Mouse (Mus musculus) ES-E14 (cell line): ENCODE results near the gene Slc6a21. TPM values are rescaled to one million over a fixed set of nuclear protein-coding genes. Genes with fewer than 3 reads are reported as not detected.

ENCODE experiments used
- DNase-seq: peaks from one replicate; pipeline ENCODE4 v3.0.0-alpha.2; 2013; ENCODE audit warnings: low read depth, low spot score
- H3K27ac ChIP-seq: 2 replicates; pipeline ENCODE4 v1.5.1; 2012; ENCODE audit warnings: low read depth, mild to moderate bottlenecking, low read length, moderate library complexity, mixed read lengths; ENCODE audit not compliant: poor library complexity, insufficient read depth, severe bottlenecking
- H3K36me3 ChIP-seq: 2 replicates; pipeline ENCODE4 v1.6.1; 2012; ENCODE audit warnings: mild to moderate bottlenecking, low read length, moderate library complexity, mixed read lengths; ENCODE audit not compliant: control insufficient read depth, poor library complexity, insufficient read depth, severe bottlenecking
- H3K4me1 ChIP-seq, 2 experiments: fragments of 150-350 bp in 1 of 2; sonication (generic) in 1 of 2; 2 replicates each; pipeline ENCODE4 v1.6.1; 2012; ENCODE audit warnings: low read length in 2 of 2, mild to moderate bottlenecking in 1 of 2, mixed read lengths in 1 of 2; ENCODE audit not compliant: control insufficient read depth in 2 of 2, insufficient read depth in 2 of 2, poor library complexity in 1 of 2
- H3K4me3 ChIP-seq, 2 experiments: fragments of 150-350 bp in 1 of 2; sonication (generic) in 1 of 2; 2 replicates each; pipeline ENCODE4 v1.5.1; 2012; ENCODE audit warnings: low read length in 2 of 2, low read depth in 1 of 2, mild to moderate bottlenecking in 1 of 2, mixed read lengths in 1 of 2; ENCODE audit not compliant: insufficient read depth in 1 of 2, poor library complexity in 1 of 2, severe bottlenecking in 1 of 2
- H3K9ac ChIP-seq: 2 replicates; pipeline ENCODE4 v1.6.1; 2012; ENCODE audit warnings: low read depth, mild to moderate bottlenecking, low read length, mixed read lengths; ENCODE audit not compliant: poor library complexity, insufficient read depth, severe bottlenecking
- H3K9me3 ChIP-seq: fragments of 150-350 bp; sonication (generic); 2 replicates; pipeline ENCODE4 v1.6.1; 2012; ENCODE audit warnings: low read depth, mild to moderate bottlenecking, low read length; ENCODE audit not compliant: control insufficient read depth, insufficient read depth
- CHD2 ChIP-seq: IDR thresholded peaks from 2 replicates; pipeline ENCODE4 v1.6.1; 2014; ENCODE audit warnings: mild to moderate bottlenecking, low read depth, low read length, inconsistent platforms
- HCFC1 ChIP-seq: IDR thresholded peaks from 2 replicates; pipeline ENCODE4 v1.6.1; 2012; ENCODE audit warnings: low read length, inconsistent platforms, borderline replicate concordance; ENCODE audit not compliant: insufficient read depth
- MAFK ChIP-seq: IDR thresholded peaks from 2 replicates; pipeline ENCODE4 v1.6.1; 2014; ENCODE audit warnings: mild to moderate bottlenecking, low read depth, low read length, inconsistent platforms; ENCODE audit not compliant: insufficient read depth
- ZC3H11A ChIP-seq: IDR thresholded peaks from 2 replicates; pipeline ENCODE4 v1.6.1; 2012; ENCODE audit warnings: low read depth, mild to moderate bottlenecking, inconsistent platforms, low read length, borderline replicate concordance
- ZNF384 ChIP-seq: IDR thresholded peaks from 2 replicates; pipeline ENCODE4 v1.6.1; 2012; ENCODE audit warnings: low read depth, low read length, inconsistent platforms
- in situ Hi-C, 2 experiments: fragments of 600-800 bp; cut with MboI; formaldehyde crosslinking; loops; one replicate each; pipeline ENCODE4 v1.15.1; 2025; ENCODE audit warnings: low sequenced_read_pairs in 2 of 2, inconsistent platforms in 1 of 2; ENCODE audit not compliant: unreplicated experiment in 2 of 2
- total RNA-seq: library from RNA; depleted of rRNA; stranded (reverse); fragments of 300-350 nt; gene quantifications from 2 replicates; pipeline ENCODE4 v1.2.3, GENCODE M21; 2012

Gene Slc6a21
- total RNA-seq, 1 experiment: 0.67 TPM

DNA sequence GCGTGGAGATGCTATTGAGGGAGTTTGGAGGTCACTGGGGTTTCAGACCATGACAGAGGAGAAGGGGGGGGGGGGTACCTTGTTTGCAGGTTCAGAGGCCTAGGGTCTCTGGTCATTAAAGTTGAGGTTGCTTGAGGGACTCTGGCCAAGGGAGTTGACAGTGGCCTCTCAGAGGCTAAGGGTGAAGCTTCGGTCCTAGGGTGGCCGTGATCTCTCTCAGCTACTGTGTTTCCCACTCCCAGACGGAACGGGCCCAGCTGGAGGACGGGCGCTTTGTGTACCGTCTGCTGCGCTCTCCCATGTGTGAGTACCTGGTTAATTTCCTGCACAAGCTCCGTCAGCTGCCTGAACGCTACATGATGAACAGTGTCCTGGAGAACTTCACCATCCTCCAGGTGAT, 45.4 kb upstream of the Slc6a21 start:
- TF ChIP-seq ZNF384: no peak
- TF ChIP-seq ZC3H11A: no peak
- TF ChIP-seq MAFK: no peak
- TF ChIP-seq HCFC1: no peak
- no peak for TF ChIP-seq CHD2
- no peak for DNase-seq
- in situ Hi-C loops: no loop called here
- peaks cover 36% of the 10 kb centered on the region for H3K36me3 ChIP-seq
- no peak overlapping the region for H3K27ac ChIP-seq
- no peak overlapping the region for H3K4me3 ChIP-seq
- no peak overlapping the region for H3K9ac ChIP-seq
- H3K4me1 ChIP-seq: peaks cover 7 to 22% of the 10 kb centered on the region in 2 experiments
- H3K9me3 ChIP-seq: no peaks in the 10 kb centered on the region

DNA sequence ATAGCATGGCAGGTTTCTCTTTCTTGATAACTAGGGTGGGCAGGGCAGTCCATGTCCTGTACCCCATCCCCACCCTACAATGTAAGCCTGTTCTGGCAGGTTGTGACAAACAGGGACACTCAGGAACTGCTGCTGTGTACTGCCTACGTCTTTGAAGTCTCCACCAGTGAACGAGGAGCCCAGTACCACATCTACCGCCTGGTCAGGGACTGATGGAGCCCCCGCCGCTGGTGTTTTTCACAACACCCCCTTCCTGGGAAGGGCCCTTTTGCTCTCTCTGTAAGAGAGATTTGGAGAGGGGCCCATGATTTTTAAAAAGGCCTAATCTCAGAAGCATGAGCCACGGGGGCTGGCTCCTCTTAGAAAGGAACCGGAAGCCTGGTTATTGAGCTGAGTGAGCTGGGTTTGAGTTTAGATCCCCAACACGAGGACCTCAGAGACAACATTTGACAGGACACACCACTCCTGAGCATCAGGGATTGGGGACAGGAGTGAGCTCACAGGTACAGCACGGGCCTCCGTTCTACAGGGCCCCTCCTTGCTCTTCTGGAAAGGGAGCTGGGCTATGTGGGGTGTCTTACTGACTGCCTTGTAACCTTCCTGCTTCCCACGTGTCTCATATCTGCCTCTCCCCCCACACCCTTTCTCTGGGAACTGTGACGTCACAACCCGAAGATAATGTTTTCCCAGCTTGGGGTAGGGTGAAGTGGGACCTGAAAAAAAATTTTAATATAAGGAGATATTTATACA, 44.4 kb upstream of the Slc6a21 start:
- DNase-seq: no peak
- Histone ChIP-seq H3K36me3 (peaks cover 36% of the 10 kb centered on the region), H3K9me3 (no peaks in the 10 kb centered on the region), H3K4me1 (peaks cover 7 to 24% of the 10 kb centered on the region in 2 experiments), H3K27ac (no peak overlapping the region), H3K9ac (no peak overlapping the region), H3K4me3 (no peak overlapping the region)
- in situ Hi-C loops: no loop called here
- no peak for TF ChIP-seq CHD2
- TF ChIP-seq ZC3H11A: no peak
- TF ChIP-seq ZNF384: no peak
- TF ChIP-seq MAFK: no peak
- TF ChIP-seq HCFC1: no peak

DNA sequence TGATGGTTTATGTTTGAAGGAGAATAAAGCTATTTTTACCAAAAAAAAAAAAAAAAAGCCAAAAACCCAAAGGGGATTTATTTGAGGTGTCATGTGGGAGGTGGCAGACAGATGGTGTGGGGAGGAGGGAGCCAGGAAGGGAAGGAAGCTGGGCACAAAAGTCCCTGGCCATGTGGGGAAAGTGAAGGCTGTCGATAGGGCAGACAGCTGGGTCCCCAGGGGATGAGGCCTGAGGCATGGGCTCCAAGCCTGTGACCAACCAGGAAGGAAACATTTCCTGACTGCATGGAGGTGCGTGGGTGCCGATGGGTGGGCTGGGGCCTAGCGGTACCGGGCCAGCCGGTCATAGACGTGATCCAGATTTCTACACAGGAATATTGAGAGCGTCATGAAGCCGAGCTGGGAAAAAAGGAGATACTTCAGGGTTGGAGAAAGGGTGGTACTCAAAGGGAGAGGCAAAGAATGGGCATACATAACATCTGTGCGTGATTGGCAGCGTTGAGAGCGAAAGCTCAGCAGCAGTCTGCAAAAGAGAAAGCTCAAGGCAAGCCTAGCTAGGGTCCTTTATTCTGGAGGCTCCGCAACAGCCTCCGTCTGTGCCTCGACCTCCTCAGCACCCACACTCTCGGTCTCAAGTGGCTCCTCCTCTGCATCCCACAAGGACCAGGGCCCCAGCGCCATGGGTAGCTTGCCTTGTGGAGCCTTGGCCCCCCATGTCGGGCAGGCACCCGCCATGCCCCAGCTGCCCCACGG, 43.6 kb upstream of the Slc6a21 start:
- no peak overlapping the region for H3K27ac ChIP-seq
- peaks cover 7 to 27% of the 10 kb centered on the region in 2 experiments for H3K4me1 ChIP-seq
- peak overlapping the region; percentile 47 to 65 for H3K4me3 ChIP-seq
- H3K9ac ChIP-seq: peak overlapping the region; percentile 65; the same call in 1 of the 2 replicates
- H3K9me3 ChIP-seq: no peaks in the 10 kb centered on the region
- no peak for DNase-seq
- H3K36me3 ChIP-seq: peaks cover 32% of the 10 kb centered on the region
- in situ Hi-C loops: no loop called here
- no peak for TF ChIP-seq ZC3H11A
- no peak for TF ChIP-seq MAFK
- no peak for TF ChIP-seq ZNF384

DNA sequence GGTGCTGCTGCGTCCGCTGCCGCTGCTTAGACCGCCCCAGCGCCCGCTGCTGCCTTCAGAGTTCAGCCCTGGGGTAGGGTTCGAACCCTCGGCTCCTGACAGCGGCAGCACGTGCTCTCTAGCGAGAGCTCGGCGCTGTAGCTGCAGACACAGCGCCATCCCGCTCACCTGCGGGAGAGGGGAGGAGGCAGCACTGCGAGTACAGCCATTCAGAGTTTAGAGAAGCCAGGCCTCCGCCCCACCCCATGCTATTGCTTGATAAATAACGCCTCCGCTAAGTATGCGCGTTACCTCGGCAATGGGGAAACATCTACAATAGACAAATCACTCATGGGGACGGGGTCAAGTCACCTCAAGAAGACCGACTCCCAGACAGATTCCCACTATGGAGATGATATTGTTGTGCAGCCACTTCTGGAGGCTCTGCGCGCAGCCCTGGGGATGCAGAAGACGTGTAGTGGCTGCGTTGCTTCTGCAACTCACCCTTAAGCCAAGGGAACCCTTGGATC, 42.9 kb upstream of the Slc6a21 start:
- no peak overlapping the region for H3K27ac ChIP-seq
- H3K4me1 ChIP-seq: peaks cover 7 to 31% of the 10 kb centered on the region in 2 experiments
- peak overlapping the region; percentile 65 to 73 for H3K4me3 ChIP-seq
- in situ Hi-C loops: no loop called here
- H3K36me3 ChIP-seq: peaks cover 29% of the 10 kb centered on the region
- H3K9ac ChIP-seq: peak overlapping the region; percentile 65; the same call in 1 of the 2 replicates
- H3K9me3 ChIP-seq: no peaks in the 10 kb centered on the region
- DNase-seq: no peak
- no peak for TF ChIP-seq MAFK
- TF ChIP-seq HCFC1: no peak
- TF ChIP-seq ZNF384: no peak
- no peak for TF ChIP-seq ZC3H11A
- no peak for TF ChIP-seq CHD2
